Comparison of ENCODE assay signal across 13 mouse cellular contexts in the genomic region with DNA sequence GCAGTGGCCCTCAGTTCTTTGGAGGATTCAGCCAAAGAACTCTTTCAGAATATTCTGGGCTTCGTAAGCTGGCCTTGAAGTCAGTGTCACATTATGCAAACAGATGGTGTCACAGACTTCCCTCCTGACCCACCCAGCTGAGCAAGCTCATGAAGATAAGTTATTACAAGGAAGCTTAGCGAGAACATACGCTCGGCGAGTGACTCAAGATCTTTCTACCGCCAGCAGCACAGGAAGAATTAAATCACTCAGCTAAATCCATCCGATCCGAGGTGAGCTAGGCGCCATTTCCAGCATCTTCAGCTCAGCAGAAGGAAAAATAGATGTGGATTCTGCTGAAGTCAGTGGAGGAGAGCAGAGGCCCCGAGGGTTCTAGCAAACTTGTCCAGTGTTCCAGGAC. TPM values are rescaled to one million over a fixed set of nuclear protein-coding genes. Genes with fewer than 3 reads are reported as not detected.
A peak's percentile ranks its signal among the peaks of the same experiment; 100 is the strongest.
DNase-seq lines count a peak whose midpoint lies in the region; TF ChIP-seq lines count a peak whose summit lies in the region.
"Had no signal": no experiment of that assay in that cellular context is flagged by ENCODE, and none has a peak within 500 bp of the region (broad histone marks: within the 10 kb centered on the region; RNA-seq: fewer than 3 reads in every experiment).

No protein-coding gene starts in this region.

- intact Hi-C loops in gastrocnemius, adult 2 months (cut with DNase I) = no loop called here
- intact Hi-C loops in left cerebral cortex, postnatal 14 days (cut with DNase I) = no loop called here
- intact Hi-C loops in left cerebral cortex, postnatal 4 days (cut with DNase I) = no loop called here

- no peak for TF ChIP-seq POLR2A in brain, embryonic 14.5 days (IDR thresholded peaks at IDR 0.05; ENCODE audit: borderline replicate concordance, extremely low read depth, insufficient read depth, insufficient read length, poor library complexity, severe bottlenecking)

- DNase-seq in gastrocnemius, adult 2 months = no peak
- DNase-seq in gastrocnemius, adult 8-10 months (ENCODE audit: low spot score in 2 of 2) = no peak
- peak; percentile 39 to 58 for DNase-seq in left cerebral cortex, postnatal 14 days (ENCODE audit: low spot score in 2 of 2)
- no peak for DNase-seq in left cerebral cortex, postnatal 4 days
- peak; percentile 64 for DNase-seq in brain, embryonic 14.5 days (ENCODE audit: low read depth)
- peak; percentile 17 to 25 for DNase-seq in layer of hippocampus, postnatal 14 days (ENCODE audit: low spot score in 2 of 2)
- DNase-seq in MN1 (ENCODE audit: low spot score) = no peak
- DNase-seq in spleen, postnatal 36 days (ENCODE audit: low spot score in 2 of 2) = no peak
- DNase-seq: gastrocnemius, postnatal 10 days; kidney, adult 9 months; lung, adult 2 months had no signal

- no peak overlapping the region for H3K4me3 ChIP-seq in gastrocnemius, adult 2 months
- H3K4me3 ChIP-seq: embryonic facial prominence, embryonic 13.5 days; midbrain, embryonic 10.5 days had no signal

- H3K27ac ChIP-seq in gastrocnemius, adult 2 months = peak overlapping the region; percentile 74
- H3K27ac ChIP-seq: embryonic facial prominence, embryonic 13.5 days; midbrain, embryonic 10.5 days had no signal

- no peak for TF ChIP-seq CTCF in gastrocnemius, adult 2 months (IDR thresholded peaks at IDR 0.05)
- no peak for TF ChIP-seq CTCF in brain, embryonic 14.5 days (IDR thresholded peaks at IDR 0.05; ENCODE audit: borderline replicate concordance, extremely low read depth, insufficient read depth, insufficient read length)

RNA-seq across cellular contexts. Expression of gene Sel1l3, which starts 26.5 kb away (rescaled TPM):
- 10 to 100 TPM; 59.8 to 69.4 TPM for total RNA-seq in gastrocnemius, adult 2 months (2021)
- total RNA-seq in gastrocnemius, adult 8-10 months (2022) = 10 to 100 TPM; 41.5 to 51.2 (median 49.4) TPM
- 10 to 100 TPM; 78.7 to 95.4 TPM for total RNA-seq in left cerebral cortex, postnatal 14 days (2021)
- 10 to 100 TPM; 51.9 to 60.8 TPM for total RNA-seq in left cerebral cortex, postnatal 4 days (2021)
- 15.5 and 17.3 TPM in 2 replicates for polyA plus RNA-seq in brain, embryonic 14.5 days (2012; rRNA removed)
- total RNA-seq in layer of hippocampus, postnatal 14 days (2021) = 10 to 100 TPM; 39.0 to 42.9 TPM

Comparison
In these comparisons a context has a peak if more than half of its experiments do, and no peak if none do; other contexts are left out.
1. DNase-seq: peak in left cerebral cortex, postnatal 14 days (2 of 2), brain, embryonic 14.5 days (single experiment) and layer of hippocampus, postnatal 14 days (2 of 2); none in gastrocnemius, adult 2 months (single experiment), gastrocnemius, adult 8-10 months (0 of 2), left cerebral cortex, postnatal 4 days (single experiment), MN1 (single experiment) and spleen, postnatal 36 days (0 of 2).